Comparison of ENCODE assay signal across 11 mouse cellular contexts in the genomic region with DNA sequence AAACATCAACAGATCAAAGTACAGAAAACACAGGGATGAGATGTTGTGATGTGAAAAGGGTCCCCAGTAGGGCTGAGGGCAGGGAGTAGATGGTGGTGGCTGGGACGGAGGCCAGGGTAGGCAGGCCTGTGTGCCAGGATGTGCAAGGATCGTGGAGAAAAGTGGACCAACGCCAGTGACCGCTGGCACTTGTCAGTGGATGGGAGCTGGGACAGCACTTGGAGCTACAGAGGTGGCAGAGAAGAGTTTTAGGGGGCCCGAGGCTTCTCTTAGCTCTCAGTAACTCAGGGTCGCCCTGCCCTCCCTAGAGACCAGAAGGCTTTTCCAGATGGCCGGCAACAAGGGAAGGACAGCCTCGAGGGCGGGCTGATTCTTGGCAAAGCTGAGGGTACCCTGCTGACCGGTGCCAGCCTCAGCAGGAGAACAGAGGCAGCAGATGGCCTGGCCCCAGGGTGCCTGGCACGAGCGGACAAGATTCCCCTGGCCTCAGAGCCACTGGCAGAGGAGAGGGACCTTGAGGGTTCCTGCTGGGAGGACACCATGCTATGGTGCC. TPM values are rescaled to one million over a fixed set of nuclear protein-coding genes. Genes with fewer than 3 reads are reported as not detected.
DNase-seq lines count a peak whose midpoint lies in the region; ATAC-seq lines count a peak whose summit lies in the region.
"Had no signal": no experiment of that assay in that cellular context is flagged by ENCODE, and none has a peak within 500 bp of the region (broad histone marks: within the 10 kb centered on the region; RNA-seq: fewer than 3 reads in every experiment).

No protein-coding gene starts in this region.

- H3K4me1 ChIP-seq in kidney, embryonic 14.5 days (ENCODE audit: control insufficient read depth, insufficient read depth, low read length), result peaks cover 14% of the 10 kb centered on the region; the same call in 1 of the 2 replicates

- peak; percentile 87 for DNase-seq in kidney, adult 11 months
- DNase-seq in adrenal gland, postnatal 14 days, result peak; percentile 68
- DNase-seq in cerebellum, postnatal 10 days, result peak; percentile 96 to 97
- peak; percentile 92 for DNase-seq in kidney, adult 9 months
- no peak for DNase-seq in lung, postnatal 36 days
- DNase-seq in lung, postnatal 4 days, result no peak
- no peak for DNase-seq in thymus, postnatal 10 days (ENCODE audit: low spot score in 2 of 2)

- no peak overlapping the region for H3K4me2 ChIP-seq in kidney, embryonic 14.5 days (replicated peaks; ENCODE audit: low read depth, low read length)
- H3K4me2 ChIP-seq: neural tube, embryonic 12.5 days had no signal

- H3K9me3 ChIP-seq in kidney, embryonic 14.5 days (ENCODE audit: control insufficient read depth, low read length), result no peaks in the 10 kb centered on the region
- H3K9me3 ChIP-seq: neural tube, embryonic 12.5 days had no signal

- peaks cover 46% of the 10 kb centered on the region for H3K27me3 ChIP-seq in kidney, embryonic 14.5 days (ENCODE audit: control insufficient read depth, insufficient read depth, low read length)

- H3K36me3 ChIP-seq in kidney, embryonic 14.5 days (ENCODE audit: control insufficient read depth, insufficient read depth, low read length), result no peaks in the 10 kb centered on the region
- H3K36me3 ChIP-seq: neural tube, embryonic 12.5 days had no signal

- 66% methylated on average over 12 of the region's 12 CpGs for WGBS in kidney, embryonic 14.5 days

- H3K27ac ChIP-seq in kidney, embryonic 14.5 days (ENCODE audit: low read depth, low read length), result no peak overlapping the region
- H3K27ac ChIP-seq: neural tube, embryonic 12.5 days had no signal

- no peak for ATAC-seq in kidney, embryonic 14.5 days (ENCODE audit: low FRiP score, low TSS enrichment)

- H3K9ac ChIP-seq in kidney, embryonic 14.5 days (ENCODE audit: low read depth, low read length), result no peak overlapping the region
- H3K9ac ChIP-seq: neural tube, embryonic 12.5 days had no signal

- no peak overlapping the region for H3K4me3 ChIP-seq in kidney, embryonic 14.5 days (ENCODE audit: low read length)
- H3K4me3 ChIP-seq: neural tube, embryonic 12.5 days had no signal

RNA-seq across cellular contexts. Expression of a gene that starts 32.7 kb away (rescaled TPM):
- 0.97 and 1.1 TPM in 2 replicates for polyA plus RNA-seq in kidney, embryonic 14.5 days (2014; fragmentation: Nextera tagmentation; extraction: Ambion mirVana)
- total RNA-seq in adrenal gland, postnatal 14 days (2021), result 9.2 and 10.1 TPM in 2 replicates

RNA-seq across cellular contexts. Expression of a gene that starts 43.1 kb away (rescaled TPM):
- 0.15 and 0.69 TPM in 2 replicates for polyA plus RNA-seq in kidney, embryonic 14.5 days (2014; fragmentation: Nextera tagmentation; extraction: Ambion mirVana)
- not detected in 2 replicates for total RNA-seq in adrenal gland, postnatal 14 days (2021)
- total RNA-seq: MEL had no signal
- polyA plus RNA-seq: heart, embryonic 14.5 days had no signal

Comparison
In these comparisons a context has a peak if more than half of its experiments do, and no peak if none do; other contexts are left out.
1. DNase-seq: peak in kidney, adult 11 months (single experiment), adrenal gland, postnatal 14 days (single experiment), cerebellum, postnatal 10 days (2 of 2) and kidney, adult 9 months (single experiment); none in lung, postnatal 36 days (single experiment), lung, postnatal 4 days (0 of 2) and thymus, postnatal 10 days (0 of 2).